Mouse (Mus musculus) cerebellum, adult 2 months (tissue): ENCODE results near the gene BC017158. TPM values are rescaled to one million over a fixed set of nuclear protein-coding genes. Genes with fewer than 3 reads are reported as not detected.
A peak's percentile ranks its signal among the peaks of the same experiment; 100 is the strongest.

Experiments used
- DNase-seq, 2 experiments: peaks; one replicate each; pipeline ENCODE4 v3.0.0; 2021
- H3K27ac ChIP-seq: fragments of 200-500 bp; 2 replicates; pipeline ENCODE4 v1.5.1; 2012; ENCODE audit warnings: low read length, control low read depth, inconsistent platforms; ENCODE audit not compliant: insufficient read depth
- H3K27me3 ChIP-seq: fragments of 200-500 bp; 2 replicates; pipeline ENCODE4 v1.6.1; 2012; ENCODE audit warnings: inconsistent platforms, mild to moderate bottlenecking, low read length, moderate library complexity; ENCODE audit not compliant: control insufficient read depth, insufficient read depth
- H3K4me1 ChIP-seq: fragments of 200-500 bp; 2 replicates; pipeline ENCODE4 v1.6.1; 2011; ENCODE audit warnings: low read length; ENCODE audit not compliant: control insufficient read depth, insufficient read depth
- H3K4me3 ChIP-seq: fragments of 200-500 bp; replicated peaks from 2 replicates; pipeline ENCODE3; 2011; ENCODE audit warnings: mild to moderate bottlenecking, low read depth, low read length, control low read depth; ENCODE audit not compliant: insufficient read depth
- CTCF ChIP-seq: fragments of 200-500 bp; IDR thresholded peaks from 2 replicates; pipeline ENCODE4 v1.5.1; 2011; ENCODE audit warnings: low read depth, mild to moderate bottlenecking, control low read depth, low read length, moderate library complexity, borderline replicate concordance; ENCODE audit not compliant: insufficient read depth
- POLR2A ChIP-seq: fragments of 200-500 bp; IDR thresholded peaks from 2 replicates; pipeline ENCODE4 v1.6.1; 2011; ENCODE audit warnings: low read length, control low read depth, borderline replicate concordance; ENCODE audit not compliant: insufficient read depth
- WGBS: fragments of 180-500 bp; shearing (Covaris S2); methylation state at CpG from one replicate; pipeline ENCODE4 v1.1.7; 2018; 5-methylcytosine and 5-hydroxymethylcytosine counted together
- polyA plus RNA-seq: library from polyadenylated mRNA; depleted of rRNA; stranded (reverse); fragments of >200 nt; gene quantifications from 2 replicates; pipeline ENCODE4 v1.2.3, GENCODE M21; 2012

The BC017158 gene
- polyA plus RNA-seq, 1 experiment = 35.4 TPM

GRCm38 (mm10) chr7:128285060-128285459, 12.9 kb downstream of the BC017158 start:
- WGBS = 92% methylated on average over 8 of the region's 8 CpGs
- DNase-seq = no peak
- Histone ChIP-seq H3K4me1 (no peaks in the 10 kb centered on the region), H3K27me3 (no peaks in the 10 kb centered on the region), H3K27ac (no peak overlapping the region), H3K4me3 (no peak overlapping the region)
- no peak for TF ChIP-seq CTCF
- no peak for TF ChIP-seq POLR2A

GRCm38 (mm10) chr7:128284047-128284446, 13.9 kb downstream of the BC017158 start:
- TF ChIP-seq CTCF (no peak), POLR2A (no peak)
- 68% methylated on average over 5 of the region's 5 CpGs for WGBS
- no peak for DNase-seq
- Histone ChIP-seq H3K27ac (no peak overlapping the region), H3K27me3 (no peaks in the 10 kb centered on the region), H3K4me3 (no peak overlapping the region), H3K4me1 (no peaks in the 10 kb centered on the region)

GRCm38 (mm10) chr7:128282532-128283244, 15.3 kb downstream of the BC017158 start:
- no peaks in the 10 kb centered on the region for H3K27me3 ChIP-seq
- TF ChIP-seq CTCF (no peak), POLR2A (no peak)
- H3K4me3 ChIP-seq = no peak overlapping the region
- WGBS = 51% methylated on average over 7 of the region's 7 CpGs
- H3K27ac ChIP-seq = no peak overlapping the region
- no peak for DNase-seq
- H3K4me1 ChIP-seq = no peaks in the 10 kb centered on the region

- no peak overlapping the region for H3K4me3 ChIP-seq
Measured at GRCm38 (mm10) chr7:128281765-128282164, 16.2 kb downstream of the BC017158 start.

GRCm38 (mm10) chr7:128279750-128280149, 18.2 kb downstream of the BC017158 start:
- no peaks in the 10 kb centered on the region for H3K27me3 ChIP-seq
- H3K4me3 ChIP-seq = no peak overlapping the region
- H3K4me1 ChIP-seq = no peaks in the 10 kb centered on the region; the same call in 1 of the 2 replicates
- 89% methylated on average over 4 of the region's 4 CpGs for WGBS
- no peak for DNase-seq
- no peak overlapping the region for H3K27ac ChIP-seq
- no peak for TF ChIP-seq POLR2A
- TF ChIP-seq CTCF = no peak

More at GRCm38 (mm10) chr7:128281765-128282164, 16.2 kb downstream of the BC017158 start:
- Histone ChIP-seq H3K4me1 (no peaks in the 10 kb centered on the region; the same call in 1 of the 2 replicates), H3K27me3 (no peaks in the 10 kb centered on the region), H3K27ac (no peak overlapping the region)
- TF ChIP-seq CTCF (no peak), POLR2A (no peak)
- 90% methylated on average over 11 of the region's 11 CpGs for whole genome bisulfite sequencing
- no peak for DNase-seq

- no peak for DNase-seq
- Histone ChIP-seq H3K4me1 (peaks cover 10% of the 10 kb centered on the region), H3K27ac (no peak overlapping the region), H3K4me3 (no peak overlapping the region), H3K27me3 (no peaks in the 10 kb centered on the region)
- 69% methylated on average over 6 of the region's 6 CpGs for WGBS
- no peak for TF ChIP-seq CTCF
Measured at GRCm38 (mm10) chr7:128276051-128276450, 21.9 kb downstream of the BC017158 start.

- Histone ChIP-seq H3K4me1 (peaks cover 26% of the 10 kb centered on the region), H3K27ac (no peak overlapping the region), H3K4me3 (no peak overlapping the region), H3K27me3 (no peaks in the 10 kb centered on the region)
- TF ChIP-seq CTCF (no peak), POLR2A (no peak)
- 57% methylated on average over 9 of the region's 9 CpGs for WGBS
- peak; percentile 36 to 52 for DNase-seq
Measured at GRCm38 (mm10) chr7:128271496-128271895, 26.5 kb downstream of the BC017158 start.

GRCm38 (mm10) chr7:128270431-128270850, 27.5 kb downstream of the BC017158 start:
- Histone ChIP-seq H3K4me3 (no peak overlapping the region), H3K27ac (no peak overlapping the region), H3K4me1 (peaks cover 26% of the 10 kb centered on the region), H3K27me3 (no peaks in the 10 kb centered on the region)
- no peak for TF ChIP-seq POLR2A
- WGBS = 25% methylated on average over 13 of the region's 13 CpGs
- peak; percentile 66 to 74 for DNase-seq
